Mouse (Mus musculus) kidney, embryonic 16.5 days (tissue): ENCODE measurements around the gene Scube1. TPM values are rescaled to one million over a fixed set of nuclear protein-coding genes. Genes with fewer than 3 reads are reported as not detected.

Experiments used
- ATAC-seq: fragments of 200-750 bp; cut with Nextera tagmentation; 2 replicates; pipeline ENCODE4 v1.8.0; 2017; ENCODE audit warnings: moderate TSS enrichment; ENCODE audit not compliant: low FRiP score, low TSS enrichment
- H3K27ac ChIP-seq: fragments of 300-500 bp; sonication (generic); 2 replicates; pipeline ENCODE4 v1.5.1; 2014; ENCODE audit warnings: low read length
- H3K27me3 ChIP-seq: fragments of 300-500 bp; sonication (generic); 2 replicates; pipeline ENCODE4 v1.6.1; 2014; ENCODE audit warnings: low read length, control low read depth, mixed read lengths; ENCODE audit not compliant: insufficient read depth
- H3K36me3 ChIP-seq: fragments of 300-500 bp; sonication (generic); 2 replicates; pipeline ENCODE4 v1.6.1; 2014; ENCODE audit warnings: low read length, control low read depth, mixed read lengths; ENCODE audit not compliant: insufficient read depth
- H3K4me1 ChIP-seq: fragments of 300-500 bp; sonication (generic); 2 replicates; pipeline ENCODE4 v1.6.1; 2014; ENCODE audit warnings: low read length, control low read depth, mixed read lengths; ENCODE audit not compliant: insufficient read depth
- H3K4me2 ChIP-seq: fragments of 300-500 bp; sonication (generic); replicated peaks from 2 replicates; pipeline ENCODE4 v1.6.1; 2014; ENCODE audit warnings: low read depth, low read length
- H3K4me3 ChIP-seq: fragments of 300-500 bp; sonication (generic); 2 replicates; pipeline ENCODE4 v1.5.1; 2014; ENCODE audit warnings: mild to moderate bottlenecking, low read length
- H3K9ac ChIP-seq: fragments of 300-500 bp; sonication (generic); replicated peaks from 2 replicates; pipeline ENCODE4 v1.6.1; 2014; ENCODE audit warnings: low read length
- H3K9me3 ChIP-seq: fragments of 300-500 bp; sonication (generic); 2 replicates; pipeline ENCODE4 v1.6.1; 2016; ENCODE audit warnings: low read length, control low read depth
- WGBS: fragments of 180-500 bp; shearing (Covaris S2); extraction: QIAGEN DNeasy Blood & Tissue Kit; methylation state at CpG from one replicate; pipeline ENCODE4 v1.1.7; 2014; 5-methylcytosine and 5-hydroxymethylcytosine counted together
- polyA plus RNA-seq: library from polyadenylated mRNA; unstranded; fragments of >200 nt; fragmentation: Nextera tagmentation; extraction: Ambion mirVana; gene quantifications from 2 replicates; pipeline ENCODE4 v1.2.1, GENCODE M21; 2015

Gene Scube1
- polyA plus RNA-seq, 1 experiment from 2014 or later: 4.8 TPM

- no peaks in the 10 kb centered on the region for H3K36me3 ChIP-seq
- 75% methylated on average over 3 of the region's 3 CpGs for WGBS
- H3K27ac ChIP-seq: no peak overlapping the region
- H3K4me1 ChIP-seq: peaks cover 13% of the 10 kb centered on the region
- no peak overlapping the region for H3K9ac ChIP-seq
- H3K4me2 ChIP-seq: no peak overlapping the region
- ATAC-seq: no peak
- no peaks in the 10 kb centered on the region for H3K9me3 ChIP-seq
- no peak overlapping the region for H3K4me3 ChIP-seq
- no peaks in the 10 kb centered on the region for H3K27me3 ChIP-seq
These were observed 159.4 kb downstream of the Scube1 start for GRCm38 (mm10) chr15:83565434-83565833.

- H3K9me3 ChIP-seq: no peaks in the 10 kb centered on the region
- H3K36me3 ChIP-seq: no peaks in the 10 kb centered on the region
- H3K4me2 ChIP-seq: peak overlapping the region; percentile 69
- peak overlapping the region; percentile 44 for H3K27ac ChIP-seq
- ATAC-seq: peak; percentile 41
- peaks cover 13% of the 10 kb centered on the region for H3K4me1 ChIP-seq
- peak overlapping the region; percentile 51 for H3K4me3 ChIP-seq
- H3K27me3 ChIP-seq: no peaks in the 10 kb centered on the region
- WGBS: 1% methylated on average over 27 of the region's 27 CpGs
- peak overlapping the region; percentile 72 for H3K9ac ChIP-seq
These were observed 160.8 kb downstream of the Scube1 start for GRCm38 (mm10) chr15:83563857-83564651.

- Histone ChIP-seq H3K27me3 (no peaks in the 10 kb centered on the region), H3K36me3 (no peaks in the 10 kb centered on the region), H3K9me3 (no peaks in the 10 kb centered on the region), H3K27ac (peak within 1 kb of the TSS; percentile 44), H3K4me2 (peak within 1 kb of the TSS; percentile 69), H3K9ac (peak within 1 kb of the TSS; percentile 72), H3K4me1 (peaks cover 13% of the 10 kb centered on the region), H3K4me3 (peak within 1 kb of the TSS; percentile 51)
- WGBS: under 1% methylated on average over 28 of the region's 28 CpGs
- ATAC-seq: peak; percentile 57
These were observed 161.4 kb downstream of the Scube1 start, which contains the start of the genes Tspo and Mcat for GRCm38 (mm10) chr15:83563327-83563856. Gene Tspo (plus strand): TSS chr15:83563592. Gene Mcat (minus strand): TSS chr15:83563787.

- H3K36me3 ChIP-seq: no peaks in the 10 kb centered on the region
- no peaks in the 10 kb centered on the region for H3K27me3 ChIP-seq
- H3K4me2 ChIP-seq: peak overlapping the region; percentile 69
- H3K4me3 ChIP-seq: peak overlapping the region; percentile 51
- WGBS: 39% methylated on average over 15 of the region's 15 CpGs
- H3K9ac ChIP-seq: peak overlapping the region; percentile 72; the same call in 1 of the 2 replicates
- no peak overlapping the region for H3K27ac ChIP-seq
- peaks cover 13% of the 10 kb centered on the region for H3K4me1 ChIP-seq
- ATAC-seq: peak; percentile 65
- no peaks in the 10 kb centered on the region for H3K9me3 ChIP-seq
These were observed 162.1 kb downstream of the Scube1 start for GRCm38 (mm10) chr15:83562626-83563270.

- no peak for ATAC-seq
- 61% methylated on average over 5 of the region's 5 CpGs for WGBS
- no peaks in the 10 kb centered on the region for H3K9me3 ChIP-seq
These were observed 163.8 kb downstream of the Scube1 start for GRCm38 (mm10) chr15:83560941-83561477.

GRCm38 (mm10) chr15:83555161-83555974, 169.5 kb downstream of the Scube1 start:
- Histone ChIP-seq H3K36me3 (peaks cover 12% of the 10 kb centered on the region), H3K27me3 (no peaks in the 10 kb centered on the region), H3K4me1 (peaks cover 6% of the 10 kb centered on the region), H3K9me3 (no peaks in the 10 kb centered on the region), H3K27ac (peak overlapping the region; percentile 93), H3K4me3 (peak overlapping the region; percentile 89), H3K9ac (peak overlapping the region; percentile 97), H3K4me2 (peak overlapping the region; percentile 86)
- under 1% methylated on average over 73 of the region's 74 CpGs for WGBS
- peak; percentile 89 for ATAC-seq

More at GRCm38 (mm10) chr15:83560941-83561477, 163.8 kb downstream of the Scube1 start:
- no peaks in the 10 kb centered on the region for H3K36me3 ChIP-seq
- no peaks in the 10 kb centered on the region for H3K27me3 ChIP-seq
- no peak overlapping the region for H3K9ac ChIP-seq
- no peak overlapping the region for H3K4me2 ChIP-seq
- H3K4me1 ChIP-seq: peaks cover 13% of the 10 kb centered on the region
- H3K4me3 ChIP-seq: no peak overlapping the region
- H3K27ac ChIP-seq: no peak overlapping the region

Other genes starting within 250 kb of the Scube1 start
- 27.3 and 28.2 TPM in 2 replicates for gene Ttll1, start 214.1 kb downstream of the Scube1 start, polyA plus RNA-seq
- gene Bik, start 198.2 kb downstream of the Scube1 start, polyA plus RNA-seq: 11.7 and 11.9 TPM in 2 replicates
- 84.4 and 107 TPM in 2 replicates for gene Tspo, start 161.4 kb downstream of the Scube1 start, polyA plus RNA-seq
- 38.6 and 39.0 TPM in 2 replicates for gene Mcat, start 161.2 kb downstream of the Scube1 start, polyA plus RNA-seq
- gene Ttll12, start 129.9 kb downstream of the Scube1 start, polyA plus RNA-seq: 38.9 and 40.8 TPM in 2 replicates
- gene Mpped1, start 54.4 kb upstream of the Scube1 start, polyA plus RNA-seq: 0.39 and 0.42 TPM in 2 replicates